Mouse (Mus musculus) heart, embryonic 15.5 days (tissue): ENCODE measurements at regions not wholly inside any gene's neighbourhood (a gene's known extent, or its start where the extent isn't known, plus 50 kb on each side); places are given as distances from the start of the nearest gene placed in this dataset.

Experiments
- ATAC-seq: fragments of 200-750 bp; cut with Nextera tagmentation; replicated peaks from 2 replicates; pipeline ENCODE4 v1.8.0; 2017; ENCODE audit warnings: low read depth, moderate TSS enrichment; ENCODE audit not compliant: insufficient number of reproducible peaks, insufficient read depth, low FRiP score
- H3K27ac ChIP-seq: fragments of 300-500 bp; sonication (generic); 2 replicates; pipeline ENCODE4 v1.5.1; 2015; ENCODE audit warnings: mild to moderate bottlenecking, inconsistent platforms
- H3K27me3 ChIP-seq: fragments of 300-500 bp; sonication (generic); 2 replicates; pipeline ENCODE4 v1.6.1; 2015; ENCODE audit warnings: inconsistent platforms
- H3K36me3 ChIP-seq: fragments of 300-500 bp; sonication (generic); 2 replicates; pipeline ENCODE4 v1.6.1; 2015; ENCODE audit warnings: mild to moderate bottlenecking, inconsistent platforms
- H3K4me1 ChIP-seq: fragments of 300-500 bp; sonication (generic); replicated peaks from 2 replicates; pipeline ENCODE4 v1.6.1; 2015; ENCODE audit warnings: inconsistent platforms
- H3K4me2 ChIP-seq: fragments of 300-500 bp; sonication (generic); 2 replicates; pipeline ENCODE4 v1.6.1; 2015; ENCODE audit warnings: inconsistent platforms, mild to moderate bottlenecking, moderate library complexity
- H3K4me3 ChIP-seq: fragments of 300-500 bp; sonication (generic); 2 replicates; pipeline ENCODE4 v1.5.1; 2015; ENCODE audit warnings: mild to moderate bottlenecking, inconsistent platforms
- H3K9ac ChIP-seq: fragments of 300-500 bp; sonication (generic); 2 replicates; pipeline ENCODE4 v1.6.1; 2015; ENCODE audit warnings: mild to moderate bottlenecking, inconsistent platforms
- H3K9me3 ChIP-seq: fragments of 300-500 bp; sonication (generic); replicated peaks from 2 replicates; pipeline ENCODE4 v1.6.1; 2016; ENCODE audit warnings: inconsistent platforms
- WGBS: fragments of 180-500 bp; shearing (Covaris S2); methylation state at CpG from one replicate; pipeline ENCODE4 v1.1.7; 2015; ENCODE audit warnings: mixed read lengths; 5-methylcytosine and 5-hydroxymethylcytosine counted together

GRCm38 (mm10) chr17:14492936-14493335 lies 201.1 kb downstream of the Thbs2 start:
- H3K4me3 ChIP-seq: no peak overlapping the region
- ATAC-seq: no peak
- peaks cover 51% of the 10 kb centered on the region for H3K27me3 ChIP-seq
- no peak overlapping the region for H3K27ac ChIP-seq
- 70% methylated on average over 10 of the region's 10 CpGs for WGBS
- H3K4me1 ChIP-seq: no peaks in the 10 kb centered on the region
- H3K9ac ChIP-seq: no peak overlapping the region
- no peak overlapping the region for H3K4me2 ChIP-seq
- no peaks in the 10 kb centered on the region for H3K9me3 ChIP-seq
- H3K36me3 ChIP-seq: no peaks in the 10 kb centered on the region

GRCm38 (mm10) chr17:14481746-14482145 lies 202.4 kb downstream of the Smoc2 start:
- Histone ChIP-seq H3K4me2 (no peak overlapping the region), H3K4me3 (no peak overlapping the region), H3K27me3 (peaks cover 11% of the 10 kb centered on the region), H3K4me1 (no peaks in the 10 kb centered on the region), H3K36me3 (no peaks in the 10 kb centered on the region), H3K9me3 (no peaks in the 10 kb centered on the region), H3K27ac (no peak overlapping the region), H3K9ac (no peak overlapping the region)
- ATAC-seq: no peak
- WGBS: 85% methylated on average over 6 of the region's 6 CpGs

GRCm38 (mm10) chr17:14478938-14479505 lies 199.7 kb downstream of the Smoc2 start:
- peaks cover 14% of the 10 kb centered on the region for H3K4me1 ChIP-seq
- H3K9me3 ChIP-seq: no peaks in the 10 kb centered on the region
- no peak overlapping the region for H3K9ac ChIP-seq
- no peak overlapping the region for H3K4me2 ChIP-seq
- ATAC-seq: no peak
- no peak overlapping the region for H3K27ac ChIP-seq
- WGBS: 88% methylated on average over 10 of the region's 10 CpGs
- H3K4me3 ChIP-seq: no peak overlapping the region
- H3K27me3 ChIP-seq: peaks cover 27% of the 10 kb centered on the region
- no peaks in the 10 kb centered on the region for H3K36me3 ChIP-seq

- Histone ChIP-seq H3K27me3 (peaks cover 34% of the 10 kb centered on the region), H3K9me3 (no peaks in the 10 kb centered on the region), H3K4me1 (peaks cover 14% of the 10 kb centered on the region), H3K4me3 (no peak overlapping the region), H3K36me3 (no peaks in the 10 kb centered on the region), H3K9ac (no peak overlapping the region), H3K4me2 (no peak overlapping the region), H3K27ac (no peak overlapping the region)
- 73% methylated on average over 12 of the region's 12 CpGs for WGBS
- ATAC-seq: no peak
Measured at GRCm38 (mm10) chr17:14476707-14477106, 197.4 kb downstream of the Smoc2 start.

GRCm38 (mm10) chr17:14475778-14476647 lies 196.7 kb downstream of the Smoc2 start:
- WGBS: 18% methylated on average over 23 of the region's 23 CpGs
- Histone ChIP-seq H3K4me2 (peak overlapping the region; percentile 5; the same call in 1 of the 2 replicates), H3K27me3 (peaks cover 34% of the 10 kb centered on the region), H3K9ac (no peak overlapping the region), H3K36me3 (no peaks in the 10 kb centered on the region), H3K9me3 (no peaks in the 10 kb centered on the region), H3K4me3 (no peak overlapping the region), H3K4me1 (peaks cover 14% of the 10 kb centered on the region), H3K27ac (no peak overlapping the region)
- no peak for ATAC-seq

- Histone ChIP-seq H3K4me1 (peaks cover 14% of the 10 kb centered on the region), H3K27me3 (peaks cover 34% of the 10 kb centered on the region), H3K4me2 (no peak overlapping the region), H3K9me3 (no peaks in the 10 kb centered on the region), H3K27ac (no peak overlapping the region), H3K9ac (no peak overlapping the region), H3K4me3 (no peak overlapping the region), H3K36me3 (no peaks in the 10 kb centered on the region)
- WGBS: 18% methylated on average over 4 of the region's 4 CpGs
- ATAC-seq: no peak
Measured at GRCm38 (mm10) chr17:14475277-14475676, 196.0 kb downstream of the Smoc2 start.

GRCm38 (mm10) chr17:14468754-14469488 lies 189.6 kb downstream of the Smoc2 start:
- H3K9ac ChIP-seq: no peak overlapping the region
- peaks cover 23% of the 10 kb centered on the region; the same call in 1 of the 2 replicates for H3K27me3 ChIP-seq
- H3K9me3 ChIP-seq: no peaks in the 10 kb centered on the region
- H3K27ac ChIP-seq: no peak overlapping the region
- no peak for ATAC-seq
- H3K36me3 ChIP-seq: no peaks in the 10 kb centered on the region
- no peak overlapping the region for H3K4me2 ChIP-seq
- H3K4me3 ChIP-seq: no peak overlapping the region
- 69% methylated on average over 6 of the region's 6 CpGs for WGBS
- H3K4me1 ChIP-seq: no peaks in the 10 kb centered on the region

GRCm38 (mm10) chr17:14455251-14455743 lies 176.0 kb downstream of the Smoc2 start:
- WGBS: 58% methylated on average over 8 of the region's 8 CpGs
- no peak for ATAC-seq
- no peak overlapping the region for H3K9ac ChIP-seq
- no peaks in the 10 kb centered on the region for H3K36me3 ChIP-seq
- no peaks in the 10 kb centered on the region for H3K9me3 ChIP-seq
- H3K27me3 ChIP-seq: peaks cover under 1% of the 10 kb centered on the region; the same call in 1 of the 2 replicates
- no peak overlapping the region for H3K4me2 ChIP-seq
- H3K4me3 ChIP-seq: no peak overlapping the region
- no peak overlapping the region for H3K27ac ChIP-seq
- H3K4me1 ChIP-seq: 0 out of 2 replicates have a peak, but pooled peaks cover 3% of the 10 kb centered on the region
